Mouse (Mus musculus): ENCODE results near the gene D11Wsu47e.

D11Wsu47e gene

GRCm38 (mm10) chr11:113736848-113737552, 52.8 kb downstream of the D11Wsu47e start:
- no peak for DNase-seq (ENCODE audit: low read depth)

DNA sequence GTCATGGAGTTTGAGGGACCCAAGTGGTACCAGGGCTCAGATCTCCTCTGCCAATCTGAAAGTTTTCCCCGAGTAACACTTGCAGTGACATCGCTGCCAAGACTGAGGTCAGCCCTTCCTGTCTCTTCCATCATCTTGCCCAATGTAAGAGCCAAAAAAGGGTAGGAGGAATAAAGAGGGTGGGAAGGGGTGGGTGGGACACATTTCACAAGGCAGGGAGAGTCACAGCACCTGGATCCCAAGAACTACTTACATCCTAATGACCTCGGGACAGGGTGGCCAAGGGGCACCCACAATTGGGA, 53.3 kb downstream of the D11Wsu47e start:
- no peak for DNase-seq (ENCODE audit: low read depth)

GRCm38 (mm10) chr11:113737912-113738311, 53.7 kb downstream of the D11Wsu47e start:
- no peak for DNase-seq (ENCODE audit: low read depth)

DNA sequence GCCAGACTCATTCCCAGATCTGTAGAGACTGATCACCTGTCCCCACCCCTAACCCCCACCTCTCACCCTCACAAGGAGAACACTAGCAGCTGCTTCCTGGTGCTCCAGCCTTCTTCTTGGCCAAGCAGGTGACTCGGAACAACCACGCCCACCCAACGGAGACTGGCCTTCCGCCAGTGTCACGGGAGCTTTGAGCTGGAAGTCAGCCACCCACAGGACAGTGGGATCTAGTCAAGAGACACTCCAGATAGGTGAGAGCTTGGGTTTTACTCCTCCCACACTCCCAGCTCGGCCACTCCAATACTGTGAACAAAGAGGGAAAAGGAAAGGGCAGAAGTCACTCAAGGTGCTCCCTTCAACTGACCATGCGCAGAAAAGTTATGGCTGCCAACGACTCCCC, 55.0 kb downstream of the D11Wsu47e start:
- DNase-seq (ENCODE audit: low read depth), result no peak

DNA sequence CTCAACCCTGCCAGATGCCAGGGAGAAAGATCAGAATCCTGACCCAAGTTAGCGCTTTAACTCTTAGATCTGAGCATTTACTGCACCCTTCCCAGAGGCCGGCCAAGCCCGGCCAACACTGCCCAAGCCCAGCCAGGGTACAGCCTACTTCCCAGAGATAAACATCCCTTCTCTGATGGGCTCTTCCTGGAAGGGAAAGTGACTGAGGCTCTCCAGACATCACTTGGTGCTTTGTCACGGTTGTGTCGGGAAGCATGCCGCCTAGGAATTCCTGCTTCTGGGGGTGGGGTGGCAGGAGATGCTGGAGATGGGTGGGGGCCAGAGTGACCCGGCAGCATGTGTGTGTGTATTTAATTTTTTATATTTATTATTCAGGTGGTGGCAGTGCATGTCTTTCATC, 55.9 kb downstream of the D11Wsu47e start:
- no peak for DNase-seq (ENCODE audit: low read depth)

GRCm38 (mm10) chr11:113742998-113743397, 58.8 kb downstream of the D11Wsu47e start:
- no peak for DNase-seq (ENCODE audit: low read depth)

Measured in c-Kit-positive CD71-negative TER-119-negative erythroid progenitor cells, embryonic 14.5 days (primary cell).